Mouse (Mus musculus) liver, embryonic 12.5 days (tissue): ENCODE data around the gene Gpcpd1. TPM values are rescaled to one million over a fixed set of nuclear protein-coding genes. Genes with fewer than 3 reads are reported as not detected.
A peak's percentile ranks its signal among the peaks of the same experiment; 100 is the strongest.

Experiments
- ATAC-seq: fragments of 200-750 bp; cut with Nextera tagmentation; 2 replicates; pipeline ENCODE4 v1.8.0; 2017; ENCODE audit warnings: moderate number of reproducible peaks, mild to moderate bottlenecking, moderate library complexity
- H3K27ac ChIP-seq: fragments of 300-500 bp; sonication (generic); 2 replicates; pipeline ENCODE4 v1.5.1; 2016; ENCODE audit warnings: mild to moderate bottlenecking
- H3K27me3 ChIP-seq: fragments of 300-500 bp; sonication (generic); replicated peaks from 2 replicates; pipeline ENCODE4 v1.6.1; 2016; ENCODE audit warnings: mild to moderate bottlenecking, moderate library complexity
- H3K36me3 ChIP-seq: fragments of 300-500 bp; sonication (generic); 2 replicates; pipeline ENCODE4 v1.6.1; 2016; ENCODE audit warnings: mild to moderate bottlenecking, moderate library complexity
- H3K4me1 ChIP-seq: fragments of 300-500 bp; sonication (generic); 2 replicates; pipeline ENCODE4 v1.6.1; 2016
- H3K4me2 ChIP-seq: fragments of 300-500 bp; sonication (generic); 2 replicates; pipeline ENCODE4 v1.6.1; 2016; ENCODE audit warnings: mild to moderate bottlenecking, moderate library complexity
- H3K4me3 ChIP-seq: fragments of 300-500 bp; sonication (generic); 2 replicates; pipeline ENCODE4 v1.5.1; 2016; ENCODE audit warnings: mild to moderate bottlenecking, moderate library complexity
- H3K9ac ChIP-seq: fragments of 300-500 bp; sonication (generic); 2 replicates; pipeline ENCODE4 v1.6.1; 2016; ENCODE audit warnings: mild to moderate bottlenecking, moderate library complexity
- H3K9me3 ChIP-seq: fragments of 300-500 bp; sonication (generic); replicated peaks from 2 replicates; pipeline ENCODE4 v1.6.1; 2016; ENCODE audit warnings: mild to moderate bottlenecking, moderate library complexity
- WGBS: fragments of 180-500 bp; shearing (Covaris S2); methylation state at CpG from one replicate; pipeline ENCODE4 v1.1.7; 2016; ENCODE audit not compliant: insufficient replicate concordance; 5-methylcytosine and 5-hydroxymethylcytosine counted together
- polyA plus RNA-seq: library from polyadenylated mRNA; unstranded; fragments of >200 nt; fragmentation: Nextera tagmentation; extraction: Ambion mirVana; gene quantifications from 2 replicates; pipeline ENCODE4 v1.2.1, GENCODE M21; 2016

The Gpcpd1 gene
- polyA plus RNA-seq, 1 experiment from 2014 or later, result 50.6 TPM

GRCm38 (mm10) chr2:132582227-132582626 lies 5.3 kb downstream of the Gpcpd1 start:
- Histone ChIP-seq H3K27me3 (no peaks in the 10 kb centered on the region), H3K4me2 (no peak overlapping the region), H3K9ac (no peak overlapping the region), H3K4me3 (no peak overlapping the region), H3K27ac (no peak overlapping the region), H3K36me3 (no peaks in the 10 kb centered on the region), H3K9me3 (no peaks in the 10 kb centered on the region), H3K4me1 (peaks cover 14% of the 10 kb centered on the region)
- ATAC-seq, result no peak
- whole genome bisulfite sequencing, result 67% methylated on average over 4 of the region's 4 CpGs

DNA sequence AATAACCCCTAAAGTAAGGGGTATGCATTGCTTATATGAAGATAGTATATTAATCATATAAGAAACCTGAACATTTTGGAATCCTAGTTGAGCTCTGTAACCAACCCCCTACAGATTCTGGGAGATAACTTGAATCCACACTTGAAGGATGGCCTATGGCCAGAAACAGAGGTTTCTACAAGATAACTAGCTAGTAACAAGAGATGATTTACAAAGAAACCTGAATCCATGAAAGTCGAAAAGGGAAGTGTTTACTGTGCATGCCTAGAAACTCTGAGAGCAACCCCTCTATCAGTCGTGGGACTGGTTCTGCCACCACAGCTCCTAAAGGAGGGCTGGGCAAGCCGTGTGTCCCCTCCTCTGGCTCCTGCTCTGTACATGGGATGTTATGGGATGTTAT lies 7.8 kb downstream of the Gpcpd1 start:
- no peak for ATAC-seq
- Histone ChIP-seq H3K27me3 (no peaks in the 10 kb centered on the region), H3K36me3 (peaks cover 5% of the 10 kb centered on the region; the same call in 1 of the 2 replicates), H3K9me3 (no peaks in the 10 kb centered on the region), H3K4me2 (no peak overlapping the region), H3K27ac (no peak overlapping the region), H3K4me1 (peaks cover 36% of the 10 kb centered on the region), H3K9ac (no peak overlapping the region), H3K4me3 (no peak overlapping the region)
- 56% methylated on average over 3 of the region's 3 CpGs for WGBS

DNA sequence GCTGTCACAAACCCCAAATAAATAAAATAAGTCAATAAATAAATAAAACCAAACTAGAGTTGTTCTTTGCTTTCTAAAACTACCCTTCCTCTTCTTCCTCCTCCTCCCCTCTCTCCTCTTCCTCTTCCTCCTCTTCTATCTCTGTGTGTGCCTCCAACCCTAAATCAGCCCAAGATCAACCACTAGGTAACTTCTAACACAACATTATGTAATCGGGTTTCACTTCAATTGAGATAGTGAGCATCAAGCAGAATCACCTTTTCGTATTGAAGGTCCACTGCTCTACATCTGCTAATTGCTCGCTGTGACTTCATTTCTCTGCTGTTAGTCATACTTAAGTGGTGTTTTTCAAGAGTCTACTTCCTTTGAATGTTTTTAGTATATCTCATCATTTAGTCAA lies 8.8 kb downstream of the Gpcpd1 start:
- ATAC-seq, result no peak
- Histone ChIP-seq H3K4me2 (peak overlapping the region; percentile 69), H3K4me3 (peak overlapping the region; percentile 85; the same call in 1 of the 2 replicates), H3K9me3 (no peaks in the 10 kb centered on the region), H3K36me3 (peaks cover 5% of the 10 kb centered on the region; the same call in 1 of the 2 replicates), H3K27ac (peak overlapping the region; percentile 100), H3K9ac (0 out of 2 replicates have a peak overlapping the region, but pooled peaks have one; percentile 99), H3K4me1 (peaks cover 40% of the 10 kb centered on the region), H3K27me3 (no peaks in the 10 kb centered on the region)
- WGBS, result 77% methylated on average over 3 of the region's 3 CpGs

DNA sequence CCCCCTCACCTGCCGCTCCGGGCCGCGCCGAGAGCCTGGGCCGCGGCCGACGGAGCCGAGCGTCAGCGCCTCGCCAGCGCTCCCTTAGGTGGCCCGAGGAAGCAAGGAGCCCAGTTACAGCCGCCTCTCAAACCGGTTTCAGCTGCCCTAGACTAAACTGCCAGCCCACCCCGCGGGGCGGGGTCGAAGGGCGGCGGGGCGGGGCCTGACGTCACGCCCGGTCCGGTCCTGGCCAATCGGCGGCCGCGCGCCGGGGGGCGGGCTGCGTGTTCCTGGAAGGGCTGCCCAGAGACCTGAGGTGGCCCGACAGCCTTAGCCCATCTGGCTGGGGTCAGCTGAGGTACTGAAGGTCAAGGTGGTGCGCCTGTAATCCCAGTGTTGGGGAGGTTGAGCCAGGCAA lies 9.5 kb downstream of the Gpcpd1 start:
- under 1% methylated on average over 38 of the region's 38 CpGs for WGBS
- Histone ChIP-seq H3K36me3 (peaks cover 5% of the 10 kb centered on the region; the same call in 1 of the 2 replicates), H3K9me3 (no peaks in the 10 kb centered on the region), H3K9ac (peak overlapping the region; percentile 99), H3K4me1 (peaks cover 45% of the 10 kb centered on the region), H3K27me3 (no peaks in the 10 kb centered on the region), H3K27ac (peak overlapping the region; percentile 100), H3K4me3 (peak overlapping the region; percentile 85), H3K4me2 (peak overlapping the region; percentile 69)
- peak; percentile 96 for ATAC-seq

- H3K27ac ChIP-seq, result peak overlapping the region; percentile 100
- peak overlapping the region; percentile 99 for H3K9ac ChIP-seq
These were observed 10.0 kb downstream of the Gpcpd1 start for GRCm38 (mm10) chr2:132577431-132577981.

GRCm38 (mm10) chr2:132576522-132577135 lies 10.9 kb downstream of the Gpcpd1 start:
- Histone ChIP-seq H3K4me1 (peaks cover 47% of the 10 kb centered on the region), H3K9me3 (no peaks in the 10 kb centered on the region), H3K4me3 (peak overlapping the region; percentile 85), H3K27me3 (no peaks in the 10 kb centered on the region), H3K27ac (peak overlapping the region; percentile 83), H3K9ac (peak overlapping the region; percentile 99), H3K36me3 (peaks cover 8% of the 10 kb centered on the region), H3K4me2 (peak overlapping the region; percentile 69)
- ATAC-seq, result no peak
- WGBS, result 38% methylated on average over 3 of the region's 3 CpGs

More at GRCm38 (mm10) chr2:132577431-132577981, 10.0 kb downstream of the Gpcpd1 start:
- Histone ChIP-seq H3K4me1 (peaks cover 50% of the 10 kb centered on the region), H3K4me2 (peak overlapping the region; percentile 69), H3K36me3 (peaks cover 5% of the 10 kb centered on the region; the same call in 1 of the 2 replicates), H3K9me3 (no peaks in the 10 kb centered on the region), H3K27me3 (no peaks in the 10 kb centered on the region), H3K4me3 (peak overlapping the region; percentile 85)
- WGBS, result under 1% methylated on average over 41 of the region's 41 CpGs
- peak; percentile 60 for ATAC-seq

- Histone ChIP-seq H3K4me3 (peak overlapping the region; percentile 85), H3K27me3 (no peaks in the 10 kb centered on the region), H3K36me3 (peaks cover 15% of the 10 kb centered on the region), H3K4me2 (peak overlapping the region; percentile 69), H3K27ac (peak overlapping the region; percentile 83), H3K4me1 (peaks cover 51% of the 10 kb centered on the region), H3K9ac (peak overlapping the region; percentile 99), H3K9me3 (no peaks in the 10 kb centered on the region)
- WGBS, result 62% methylated on average over 11 of the region's 11 CpGs
- ATAC-seq, result no peak
These were observed 11.6 kb downstream of the Gpcpd1 start for GRCm38 (mm10) chr2:132575759-132576439.

DNA sequence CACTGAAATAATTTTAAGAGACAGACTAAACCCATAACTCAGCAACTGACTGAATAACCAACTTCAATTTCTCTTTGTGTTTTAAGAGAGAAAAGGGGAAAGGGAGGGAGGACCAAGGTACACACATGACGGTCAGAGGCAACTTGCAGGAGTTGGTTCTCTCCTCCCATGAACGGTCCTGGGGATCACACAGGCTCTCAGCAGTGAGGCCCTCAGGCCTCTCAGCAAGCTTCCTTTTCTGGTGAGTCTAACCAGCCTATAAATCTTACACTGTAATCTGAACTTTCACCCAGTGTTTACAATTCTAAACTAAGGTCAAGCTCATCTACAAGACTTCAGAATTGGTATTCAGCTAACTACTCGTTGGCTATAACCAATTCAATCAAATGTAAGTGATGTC lies 12.3 kb downstream of the Gpcpd1 start:
- peak overlapping the region; percentile 83 for H3K27ac ChIP-seq

DNA sequence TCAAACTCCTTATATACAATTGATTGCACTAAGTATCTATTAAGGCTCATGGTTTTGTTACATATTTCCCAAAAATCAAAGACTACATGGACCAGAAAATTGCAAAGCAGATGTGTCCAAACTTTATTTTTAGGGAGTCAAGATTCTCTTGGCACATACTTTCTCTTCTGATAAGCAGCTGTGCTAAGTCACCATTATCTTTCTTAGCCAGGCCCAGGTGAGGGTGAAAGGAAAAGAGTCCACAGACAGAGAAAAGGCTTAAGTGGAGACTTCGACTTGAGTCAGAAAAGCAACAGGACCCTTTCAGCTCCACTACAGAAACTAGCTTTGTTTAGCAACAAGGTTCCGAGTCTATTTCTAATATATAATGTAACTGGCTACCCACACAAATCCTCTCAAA lies 14.2 kb downstream of the Gpcpd1 start:
- H3K27me3 ChIP-seq, result no peaks in the 10 kb centered on the region
- peak overlapping the region; percentile 65 for H3K4me2 ChIP-seq
- peak overlapping the region; percentile 63 for H3K9ac ChIP-seq
- H3K36me3 ChIP-seq, result peaks cover 39% of the 10 kb centered on the region
- WGBS, result 39% methylated on average over 2 of the region's 2 CpGs
- peak overlapping the region; percentile 89 for H3K27ac ChIP-seq
- peak overlapping the region; percentile 37 for H3K4me3 ChIP-seq
- ATAC-seq, result peak; percentile 26; the same call in 1 of the 2 replicates
- no peaks in the 10 kb centered on the region for H3K9me3 ChIP-seq
- peaks cover 46% of the 10 kb centered on the region for H3K4me1 ChIP-seq

More for the DNA sequence above, 12.3 kb downstream of the Gpcpd1 start:
- H3K27me3 ChIP-seq, result no peaks in the 10 kb centered on the region
- no peaks in the 10 kb centered on the region for H3K9me3 ChIP-seq
- peak overlapping the region; percentile 99 for H3K9ac ChIP-seq
- no peak for ATAC-seq
- H3K4me1 ChIP-seq, result peaks cover 51% of the 10 kb centered on the region
- H3K36me3 ChIP-seq, result peaks cover 21% of the 10 kb centered on the region
- WGBS, result 55% methylated on average over 3 of the region's 3 CpGs
- H3K4me2 ChIP-seq, result peak overlapping the region; percentile 69
- H3K4me3 ChIP-seq, result peak overlapping the region; percentile 85

DNA sequence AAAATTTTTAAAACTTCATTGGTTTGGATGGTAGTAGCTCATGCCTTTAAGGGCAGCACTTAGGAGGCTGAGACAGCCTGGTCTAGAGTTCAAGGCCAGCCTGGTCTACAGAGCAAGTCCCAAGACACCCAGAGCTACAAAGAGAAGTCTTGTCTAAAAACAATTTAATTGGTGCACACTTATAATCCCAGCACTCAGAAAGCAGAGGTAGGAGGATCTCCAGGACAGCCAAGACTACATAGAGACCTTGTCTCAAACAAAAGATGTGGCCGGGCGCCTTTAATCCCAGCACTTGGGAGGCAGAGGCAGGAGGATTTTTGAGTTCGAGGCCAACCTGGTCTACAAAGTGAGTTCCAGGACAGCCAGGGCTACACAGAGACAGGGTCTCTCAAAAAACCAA lies 14.9 kb downstream of the Gpcpd1 start:
- peak overlapping the region; percentile 7 for H3K4me3 ChIP-seq
- H3K36me3 ChIP-seq, result peaks cover 45% of the 10 kb centered on the region
- WGBS, result 71% methylated on average over 3 of the region's 3 CpGs
- ATAC-seq, result no peak
- peak overlapping the region; percentile 68 for H3K27ac ChIP-seq
- no peaks in the 10 kb centered on the region for H3K9me3 ChIP-seq
- H3K9ac ChIP-seq, result peak overlapping the region; percentile 7; the same call in 1 of the 2 replicates
- H3K27me3 ChIP-seq, result no peaks in the 10 kb centered on the region
- H3K4me2 ChIP-seq, result peak overlapping the region; percentile 34
- H3K4me1 ChIP-seq, result peaks cover 45% of the 10 kb centered on the region

DNA sequence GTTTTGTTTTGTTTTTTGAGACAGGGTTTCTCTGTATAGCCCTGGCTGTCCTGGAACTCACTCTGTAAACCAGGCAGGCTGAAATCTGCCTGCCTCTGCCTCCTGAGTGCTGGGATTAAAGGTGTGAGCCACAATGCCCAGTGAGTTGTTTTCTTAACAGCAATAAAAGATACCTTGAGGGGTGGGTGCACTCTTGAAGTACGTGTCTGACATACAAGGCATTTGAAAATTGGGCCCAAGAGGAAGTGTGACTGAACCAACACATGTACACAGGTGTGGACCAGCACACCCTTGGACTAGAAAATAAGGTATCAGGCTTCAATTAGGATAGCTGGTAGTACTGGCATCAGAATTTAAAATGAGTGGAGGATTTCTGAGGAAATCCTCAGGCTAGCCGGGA lies 16.2 kb downstream of the Gpcpd1 start:
- ATAC-seq, result no peak
- Histone ChIP-seq H3K9me3 (no peaks in the 10 kb centered on the region), H3K27me3 (no peaks in the 10 kb centered on the region), H3K27ac (peak overlapping the region; percentile 2; the same call in 1 of the 2 replicates), H3K4me1 (peaks cover 39% of the 10 kb centered on the region), H3K36me3 (peaks cover 58% of the 10 kb centered on the region), H3K4me2 (no peak overlapping the region), H3K4me3 (no peak overlapping the region), H3K9ac (no peak overlapping the region)
- WGBS, result 90% methylated on average over 2 of the region's 2 CpGs

GRCm38 (mm10) chr2:132570869-132571268 lies 16.7 kb downstream of the Gpcpd1 start:
- ATAC-seq, result no peak
- H3K27ac ChIP-seq, result no peak overlapping the region
- no peak overlapping the region for H3K4me2 ChIP-seq
- no peaks in the 10 kb centered on the region for H3K27me3 ChIP-seq
- H3K4me1 ChIP-seq, result peaks cover 34% of the 10 kb centered on the region
- H3K4me3 ChIP-seq, result no peak overlapping the region
- peaks cover 63% of the 10 kb centered on the region for H3K36me3 ChIP-seq
- H3K9ac ChIP-seq, result no peak overlapping the region
- no peaks in the 10 kb centered on the region for H3K9me3 ChIP-seq
